Mouse (Mus musculus) spleen, adult 2 months (tissue): Measurements from ENCODE around the gene Xntrpc. TPM values are rescaled to one million over a fixed set of nuclear protein-coding genes. Genes with fewer than 3 reads are reported as not detected.
A peak's percentile ranks its signal among the peaks of the same experiment; 100 is the strongest.
"Not testable (repeated sequence)": the region's sequence is repeated elsewhere in the genome, so short reads cannot be mapped to it uniquely, and the experiment has no call there.

Source experiments
- DNase-seq, 2 experiments: peaks; one replicate each; pipeline versions ENCODE4 v3.0.0 to v3.0.0-alpha.2; 2012 to 2021; ENCODE audit warnings: low spot score in 2 of 2, low read depth in 1 of 2
- H3K27ac ChIP-seq: fragments of 200-500 bp; 2 replicates; pipeline ENCODE4 v1.5.1; 2012; ENCODE audit warnings: low read length, inconsistent platforms; ENCODE audit not compliant: insufficient read depth
- H3K27me3 ChIP-seq: fragments of 200-500 bp; 2 replicates; pipeline ENCODE4 v1.6.1; 2012; ENCODE audit warnings: mild to moderate bottlenecking, moderate library complexity, low read length, inconsistent platforms; ENCODE audit not compliant: control insufficient read depth, insufficient read depth
- H3K36me3 ChIP-seq: fragments of 200-500 bp; 2 replicates; pipeline ENCODE4 v1.6.1; 2012; ENCODE audit warnings: mild to moderate bottlenecking, low read length, inconsistent platforms; ENCODE audit not compliant: control insufficient read depth, insufficient read depth
- H3K4me1 ChIP-seq: fragments of 200-500 bp; 2 replicates; pipeline ENCODE4 v1.6.1; 2011; ENCODE audit warnings: inconsistent platforms; ENCODE audit not compliant: control insufficient read depth, insufficient read depth, insufficient read length
- H3K4me3 ChIP-seq: fragments of 200-500 bp; 2 replicates; pipeline ENCODE4 v1.5.1; 2011; ENCODE audit warnings: mild to moderate bottlenecking, inconsistent platforms; ENCODE audit not compliant: insufficient read depth, insufficient read length; ENCODE audit errors: extremely low read depth
- CTCF ChIP-seq: fragments of 200-500 bp; IDR thresholded peaks from 2 replicates; pipeline ENCODE4 v1.5.1; 2011; ENCODE audit warnings: mild to moderate bottlenecking, inconsistent platforms; ENCODE audit not compliant: insufficient read depth, insufficient read length, insufficient replicate concordance; ENCODE audit errors: extremely low read depth
- POLR2A ChIP-seq: fragments of 200-500 bp; IDR thresholded peaks from 2 replicates; pipeline ENCODE4 v1.6.1; 2011; ENCODE audit warnings: low read depth, low read length, inconsistent platforms
- WGBS: fragments of 180-500 bp; shearing (Covaris S2); methylation state at CpG from one replicate; pipeline ENCODE4 v1.1.7; 2018; 5-methylcytosine and 5-hydroxymethylcytosine counted together
- polyA plus RNA-seq: library from polyadenylated mRNA; depleted of rRNA; stranded (reverse); fragments of >200 nt; gene quantifications from 2 replicates; pipeline ENCODE4 v1.2.3, GENCODE M21; 2012; rRNA removed

The Xntrpc gene
- polyA plus RNA-seq, result 2.6 and 4.9 TPM in 2 replicates

- TF ChIP-seq CTCF (no peak), POLR2A (peak; percentile 29)
- WGBS, result under 1% methylated on average over 56 of the region's 56 CpGs
- Histone ChIP-seq H3K27me3 (no peaks in the 10 kb centered on the region), H3K27ac (peak within 1 kb of the TSS; percentile 78), H3K36me3 (no peaks in the 10 kb centered on the region), H3K4me1 (no peaks in the 10 kb centered on the region; the same call in 1 of the 2 replicates), H3K4me3 (peak within 1 kb of the TSS; percentile 72)
- DNase-seq, result peak; percentile 83 to 90
These were observed at the start of gene Xntrpc, which contains the start of the genes Rnf121 and Xndc1 for GRCm38 (mm10) chr7:102065046-102065891. Xntrpc (plus strand) TSS chr7:102065713. Rnf121 (minus strand) TSS chr7:102065469. Xndc1 (plus strand) TSS chr7:102065511.

- DNase-seq, result no peak
- no peak for TF ChIP-seq CTCF
- TF ChIP-seq POLR2A, result no peak
- peaks cover 33% of the 10 kb centered on the region for H3K36me3 ChIP-seq
- H3K4me3 ChIP-seq, result no peak overlapping the region
- no peaks in the 10 kb centered on the region for H3K4me1 ChIP-seq
- 0 out of 2 replicates have a peak overlapping the region, but pooled peaks have one; percentile 16 for H3K27ac ChIP-seq
- H3K27me3 ChIP-seq, result no peaks in the 10 kb centered on the region
- 59% methylated on average over 4 of the region's 4 CpGs for WGBS
These were observed 48.6 kb upstream of the Xntrpc start for GRCm38 (mm10) chr7:102016936-102017335.

- Histone ChIP-seq H3K36me3 (peaks cover 29% of the 10 kb centered on the region), H3K4me3 (peak overlapping the region; percentile 16)
- DNase-seq, result no peak
These were observed 48.1 kb upstream of the Xntrpc start for GRCm38 (mm10) chr7:102017452-102017851.

GRCm38 (mm10) chr7:102018034-102018433 is 47.5 kb upstream of the Xntrpc start:
- TF ChIP-seq POLR2A (no peak), CTCF (no peak)
- H3K36me3 ChIP-seq, result peaks cover 26% of the 10 kb centered on the region
- H3K27ac ChIP-seq, result peak overlapping the region; percentile 13
- DNase-seq, result no peak
- WGBS, result 71% methylated on average over 7 of the region's 7 CpGs
- no peaks in the 10 kb centered on the region for H3K4me1 ChIP-seq
- no peak overlapping the region for H3K4me3 ChIP-seq
- H3K27me3 ChIP-seq, result no peaks in the 10 kb centered on the region

More at GRCm38 (mm10) chr7:102017452-102017851, 48.1 kb upstream of the Xntrpc start:
- TF ChIP-seq POLR2A (no peak), CTCF (no peak)
- Histone ChIP-seq H3K27ac (peak overlapping the region; percentile 16), H3K4me1 (no peaks in the 10 kb centered on the region), H3K27me3 (no peaks in the 10 kb centered on the region)
- WGBS, result 25% methylated on average over 5 of the region's 5 CpGs

- Histone ChIP-seq H3K4me3 (peak within 1 kb of the TSS; percentile 16; the same call in 1 of the 2 replicates), H3K27me3 (no peaks in the 10 kb centered on the region), H3K27ac (peak within 1 kb of the TSS; percentile 16), H3K36me3 (peaks cover 21% of the 10 kb centered on the region), H3K4me1 (no peaks in the 10 kb centered on the region)
- WGBS, result 89% methylated on average over 3 of the region's 3 CpGs
- TF ChIP-seq CTCF, result no peak
- TF ChIP-seq POLR2A, result no peak
- no peak for DNase-seq
These were observed 46.9 kb upstream of the Xntrpc start, which contains the start of gene Il18bp for GRCm38 (mm10) chr7:102018590-102018989. Il18bp (minus strand) TSS chr7:102018690.

GRCm38 (mm10) chr7:102019362-102019761 is 46.2 kb upstream of the Xntrpc start:
- TF ChIP-seq POLR2A (no peak), CTCF (no peak)
- H3K4me3 ChIP-seq, result no peak overlapping the region
- DNase-seq, result no peak
- H3K36me3 ChIP-seq, result peaks cover 14% of the 10 kb centered on the region
- no peaks in the 10 kb centered on the region for H3K27me3 ChIP-seq
- H3K27ac ChIP-seq, result no peak overlapping the region
- WGBS, result 48% methylated on average over 3 of the region's 3 CpGs
- H3K4me1 ChIP-seq, result no peaks in the 10 kb centered on the region

GRCm38 (mm10) chr7:102020934-102021333 is 44.6 kb upstream of the Xntrpc start:
- H3K27me3 ChIP-seq, DNase-seq, H3K27ac ChIP-seq, H3K4me3 ChIP-seq, H3K4me1 ChIP-seq, H3K36me3 ChIP-seq: not testable (repeated sequence)
- 99% methylated on average over 2 of the region's 2 CpGs for WGBS
